Mouse (Mus musculus) midbrain, postnatal 0 days (tissue): ENCODE data around the gene Cbx4. TPM values are rescaled to one million over a fixed set of nuclear protein-coding genes. Genes with fewer than 3 reads are reported as not detected.

Experiments used
- ATAC-seq: fragments of 200-750 bp; cut with Nextera tagmentation; 2 replicates; pipeline ENCODE4 v1.8.0; 2017; ENCODE audit warnings: moderate number of reproducible peaks, mild to moderate bottlenecking, moderate TSS enrichment, moderate library complexity; ENCODE audit not compliant: low FRiP score
- DNase-seq: peaks from one replicate; pipeline ENCODE4 v3.0.0-alpha.2; 2015; ENCODE audit warnings: low spot score
- H3K27ac ChIP-seq: fragments of 300-500 bp; sonication (generic); 2 replicates; pipeline ENCODE4 v1.5.1; 2014; ENCODE audit warnings: low read depth, mild to moderate bottlenecking, low read length, mixed read lengths
- H3K27me3 ChIP-seq: fragments of 300-500 bp; sonication (generic); 2 replicates; pipeline ENCODE4 v1.6.1; 2014; ENCODE audit warnings: low read length, control low read depth, mixed read lengths; ENCODE audit not compliant: insufficient read depth
- H3K36me3 ChIP-seq: fragments of 300-500 bp; sonication (generic); 2 replicates; pipeline ENCODE4 v1.6.1; 2014; ENCODE audit warnings: low read length, control low read depth, mixed read lengths; ENCODE audit not compliant: insufficient read depth
- H3K4me1 ChIP-seq: fragments of 300-500 bp; sonication (generic); 2 replicates; pipeline ENCODE4 v1.6.1; 2014; ENCODE audit warnings: mild to moderate bottlenecking, control low read depth, antibody characterized with exemption, low read length, mixed read lengths; ENCODE audit not compliant: insufficient read depth
- H3K4me2 ChIP-seq: fragments of 300-500 bp; sonication (generic); 2 replicates; pipeline ENCODE4 v1.6.1; 2014; ENCODE audit warnings: low read depth, mild to moderate bottlenecking, low read length, mixed read lengths; ENCODE audit not compliant: poor library complexity, severe bottlenecking
- H3K4me3 ChIP-seq: fragments of 300-500 bp; sonication (generic); 2 replicates; pipeline ENCODE4 v1.5.1; 2014; ENCODE audit warnings: low read depth, mild to moderate bottlenecking, low read length, moderate library complexity
- H3K9ac ChIP-seq: fragments of 300-500 bp; sonication (generic); replicated peaks from 2 replicates; pipeline ENCODE4 v1.6.1; 2014; ENCODE audit warnings: mild to moderate bottlenecking, low read length, moderate library complexity, mixed read lengths; ENCODE audit not compliant: poor library complexity, severe bottlenecking
- H3K9me3 ChIP-seq: fragments of 300-500 bp; sonication (generic); 2 replicates; pipeline ENCODE4 v1.6.1; 2016; ENCODE audit warnings: low read length, control low read depth
- CTCF ChIP-seq: IDR thresholded peaks from 2 replicates; pipeline ENCODE4 v1.5.1; 2016; ENCODE audit warnings: antibody characterized with exemption, mild to moderate bottlenecking
- WGBS: fragments of 180-500 bp; shearing (Covaris S2); extraction: QIAGEN DNeasy Blood & Tissue Kit; methylation state at CpG from one replicate; pipeline ENCODE4 v1.1.7; 2014; 5-methylcytosine and 5-hydroxymethylcytosine counted together
- polyA plus RNA-seq: library from polyadenylated mRNA; unstranded; fragments of >200 nt; fragmentation: Nextera tagmentation; extraction: Ambion mirVana; gene quantifications from 2 replicates; pipeline ENCODE4 v1.2.1, GENCODE M21; 2015
- total RNA-seq: library from RNA; depleted of rRNA; stranded (reverse); fragments of >200 nt; gene quantifications from 2 replicates; pipeline ENCODE4 v1.2.3, GENCODE M21; 2014

Cbx4 gene
- total and polyA plus RNA-seq, 2 experiments from 2014 or later = 30.5 to 53.4 TPM

GRCm38 (mm10) chr11:119129281-119130058 lies 43.4 kb upstream of the Cbx4 start:
- Histone ChIP-seq H3K4me2 (peak overlapping the region; percentile 39), H3K4me1 (peaks cover 29% of the 10 kb centered on the region; the same call in 1 of the 2 replicates), H3K27me3 (no peaks in the 10 kb centered on the region), H3K4me3 (peak overlapping the region; percentile 20; the same call in 1 of the 2 replicates), H3K36me3 (no peaks in the 10 kb centered on the region), H3K9ac (peak overlapping the region; percentile 52), H3K27ac (peak overlapping the region; percentile 62; the same call in 1 of the 2 replicates), H3K9me3 (no peaks in the 10 kb centered on the region)
- no peak for ATAC-seq
- TF ChIP-seq CTCF = no peak
- no peak for DNase-seq
- WGBS = 53% methylated on average over 18 of the region's 18 CpGs

- H3K9me3 ChIP-seq = no peaks in the 10 kb centered on the region
- no peak for TF ChIP-seq CTCF
- H3K4me2 ChIP-seq = no peak overlapping the region
- no peak overlapping the region for H3K4me3 ChIP-seq
- DNase-seq (no peak), ATAC-seq (no peak)
- WGBS = 36% methylated on average over 11 of the region's 11 CpGs
- H3K36me3 ChIP-seq = no peaks in the 10 kb centered on the region
- no peak overlapping the region for H3K9ac ChIP-seq
- H3K27ac ChIP-seq = no peak overlapping the region
- H3K4me1 ChIP-seq = peaks cover 29% of the 10 kb centered on the region; the same call in 1 of the 2 replicates
- no peaks in the 10 kb centered on the region for H3K27me3 ChIP-seq
These were observed 42.8 kb upstream of the Cbx4 start for GRCm38 (mm10) chr11:119128668-119129280.

GRCm38 (mm10) chr11:119127686-119128473 lies 41.9 kb upstream of the Cbx4 start:
- DNase-seq = no peak
- H3K9ac ChIP-seq = no peak overlapping the region

GRCm38 (mm10) chr11:119127147-119127546 lies 41.1 kb upstream of the Cbx4 start:
- H3K9ac ChIP-seq = no peak overlapping the region
- WGBS = 26% methylated on average over 12 of the region's 12 CpGs
- no peaks in the 10 kb centered on the region for H3K36me3 ChIP-seq
- 0 out of 2 replicates have a peak overlapping the region, but pooled peaks have one; percentile 9 for H3K27ac ChIP-seq
- peak; percentile 56 for DNase-seq
- TF ChIP-seq CTCF = no peak
- peaks cover 29% of the 10 kb centered on the region; the same call in 1 of the 2 replicates for H3K4me1 ChIP-seq
- no peaks in the 10 kb centered on the region for H3K27me3 ChIP-seq
- H3K4me3 ChIP-seq = no peak overlapping the region
- H3K4me2 ChIP-seq = no peak overlapping the region
- ATAC-seq = no peak
- H3K9me3 ChIP-seq = no peaks in the 10 kb centered on the region

More at GRCm38 (mm10) chr11:119127686-119128473, 41.9 kb upstream of the Cbx4 start:
- ATAC-seq = no peak
- 67% methylated on average over 9 of the region's 9 CpGs for WGBS
- Histone ChIP-seq H3K9me3 (no peaks in the 10 kb centered on the region), H3K27me3 (no peaks in the 10 kb centered on the region), H3K27ac (no peak overlapping the region), H3K4me3 (no peak overlapping the region), H3K4me2 (no peak overlapping the region), H3K36me3 (no peaks in the 10 kb centered on the region), H3K4me1 (peaks cover 29% of the 10 kb centered on the region; the same call in 1 of the 2 replicates)
- no peak for TF ChIP-seq CTCF

GRCm38 (mm10) chr11:119125929-119126861 lies 40.2 kb upstream of the Cbx4 start:
- no peak for ATAC-seq
- Histone ChIP-seq H3K9ac (no peak overlapping the region), H3K4me1 (peaks cover 29% of the 10 kb centered on the region; the same call in 1 of the 2 replicates)

More at GRCm38 (mm10) chr11:119125929-119126861, 40.2 kb upstream of the Cbx4 start:
- H3K4me3 ChIP-seq = no peak overlapping the region
- no peaks in the 10 kb centered on the region for H3K9me3 ChIP-seq
- no peaks in the 10 kb centered on the region for H3K36me3 ChIP-seq
- peak; percentile 80 for DNase-seq
- H3K27me3 ChIP-seq = no peaks in the 10 kb centered on the region
- peak; percentile 76 for TF ChIP-seq CTCF
- H3K4me2 ChIP-seq = peak overlapping the region; percentile 1; the same call in 1 of the 2 replicates
- H3K27ac ChIP-seq = peak overlapping the region; percentile 9; the same call in 1 of the 2 replicates
- WGBS = 38% methylated on average over 23 of the region's 23 CpGs
